Mouse (Mus musculus): ENCODE measurements around the gene Kbtbd4.

DNA sequence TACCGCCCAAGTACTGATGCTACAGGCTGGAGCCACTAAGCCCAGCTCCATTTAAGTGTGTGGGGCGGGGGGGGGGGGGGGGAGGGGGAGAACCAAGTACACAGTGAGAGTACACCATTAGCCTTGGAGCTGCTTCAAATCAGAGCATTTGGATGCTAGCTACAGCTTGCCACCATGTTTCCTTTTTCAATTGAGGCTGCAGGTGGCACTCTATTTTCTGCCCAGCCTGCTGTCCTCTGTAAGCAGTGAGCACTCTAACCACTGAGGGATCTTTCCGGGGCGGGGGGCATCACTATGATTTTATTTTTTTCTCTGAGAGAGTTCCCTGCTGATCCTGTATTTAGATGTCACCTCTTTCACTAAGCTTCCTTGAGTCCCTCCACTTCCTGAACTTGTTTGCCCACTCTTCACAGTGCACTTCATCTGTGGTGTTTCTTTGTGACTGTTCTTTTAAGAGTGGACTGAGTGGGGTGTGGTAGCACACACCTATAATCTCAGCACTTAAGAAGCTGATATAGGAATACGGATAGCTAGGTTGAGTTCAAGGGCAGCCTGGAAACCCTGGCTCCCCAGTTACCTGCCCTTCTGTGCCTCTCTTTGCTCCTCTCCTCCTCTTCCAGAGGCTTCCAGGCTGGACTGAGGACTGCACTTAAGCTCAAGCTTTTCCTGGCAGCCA, 26.8 kb upstream of the Kbtbd4 start:
- TF ChIP-seq POLR2A (IDR thresholded peaks at IDR 0.05; ENCODE audit: control insufficient read depth, extremely low read depth, insufficient read depth, low read length, poor library complexity) = no peak
- no peak for TF ChIP-seq CTCF (IDR thresholded peaks at IDR 0.05; ENCODE audit: borderline replicate concordance, control insufficient read depth, extremely low read depth, insufficient read depth, low read length, poor library complexity)

Measured in thymus, adult 2 months (tissue).